In the genomic region with DNA sequence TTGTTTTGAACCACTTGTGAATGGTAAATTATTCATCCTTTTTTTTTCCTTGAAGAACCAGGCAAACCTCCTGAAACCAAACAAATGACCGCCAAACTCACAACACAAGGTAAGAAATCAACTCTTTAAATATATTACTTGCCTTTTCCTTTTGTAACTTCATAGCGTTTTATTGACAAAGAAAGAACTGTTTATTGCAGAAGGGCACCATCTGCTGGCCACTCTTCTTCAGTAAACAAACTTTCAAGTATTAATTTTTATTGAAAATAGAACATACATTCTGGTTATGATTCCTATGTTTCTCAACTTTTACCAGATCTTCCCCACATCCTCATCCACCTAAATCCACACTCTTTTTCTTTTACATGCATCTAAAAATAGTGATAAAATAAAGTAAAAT, we compare ENCODE assay signal across 10 mouse cellular contexts.
DNase-seq lines count a peak whose midpoint lies in the region; ATAC-seq and TF ChIP-seq lines count a peak whose summit lies in the region.
"Had no signal": no experiment of that assay in that cellular context is flagged by ENCODE, and none has a peak within 500 bp of the region (broad histone marks: within the 10 kb centered on the region; RNA-seq: fewer than 3 reads in every experiment).

No protein-coding gene starts in this region.

- no peak for TF ChIP-seq CTCF in liver, adult 2 months (IDR thresholded peaks at IDR 0.05; ENCODE audit: low read depth, low read length)

- H3K9ac ChIP-seq in embryonic facial prominence, embryonic 11.5 days (replicated peaks; ENCODE audit: low read length): no peak overlapping the region
- no peak overlapping the region for H3K9ac ChIP-seq in liver, adult 2 months (ENCODE audit: low read depth, low read length)
- no peak overlapping the region for H3K9ac ChIP-seq in liver, embryonic 11.5 days (ENCODE audit: low read depth, low read length)
- H3K9ac ChIP-seq: limb, embryonic 13.5 days had no signal

- DNase-seq in embryonic facial prominence, embryonic 11.5 days (ENCODE audit: low spot score): peak; percentile 49
- no peak for DNase-seq in embryonic facial prominence, embryonic 10.5 days (ENCODE audit: low spot score)
- peak; percentile 17 for DNase-seq in liver, adult 2 months (ENCODE audit: extremely low read depth, low read depth, low spot score)
- DNase-seq in liver, embryonic 11.5 days (ENCODE audit: low spot score): no peak
- DNase-seq in adrenal gland, postnatal 36 days: peak; percentile 9 to 11
- DNase-seq in left cerebral cortex, postnatal 4 days: peak; percentile 16
- DNase-seq: cerebellum, adult 8-10 months had no signal

- no peaks in the 10 kb centered on the region for H3K27me3 ChIP-seq in embryonic facial prominence, embryonic 11.5 days (ENCODE audit: control insufficient read depth, insufficient read depth, low read length)
- H3K27me3 ChIP-seq in embryonic facial prominence, embryonic 10.5 days (replicated peaks; ENCODE audit: low read depth, poor library complexity, severe bottlenecking): no peaks in the 10 kb centered on the region
- H3K27me3 ChIP-seq in liver, adult 2 months (ENCODE audit: control insufficient read depth, insufficient read depth, low read length): no peaks in the 10 kb centered on the region
- no peaks in the 10 kb centered on the region for H3K27me3 ChIP-seq in liver, embryonic 11.5 days (replicated peaks; ENCODE audit: control insufficient read depth, insufficient read depth, low read length)
- H3K27me3 ChIP-seq: limb, embryonic 13.5 days had no signal

- H3K4me2 ChIP-seq in embryonic facial prominence, embryonic 11.5 days (ENCODE audit: low read depth, low read length): no peak overlapping the region
- H3K4me2 ChIP-seq in liver, embryonic 11.5 days: no peak overlapping the region
- H3K4me2 ChIP-seq: limb, embryonic 13.5 days had no signal

- ATAC-seq in embryonic facial prominence, embryonic 11.5 days (replicated peaks; ENCODE audit: insufficient number of reproducible peaks, low FRiP score, low TSS enrichment, low read depth): no peak
- no peak for ATAC-seq in liver, embryonic 11.5 days (replicated peaks; ENCODE audit: low FRiP score)
- no peak for ATAC-seq in megakaryocyte, adult 5-6 weeks (ENCODE audit: poor library complexity, severe bottlenecking)
- no peak for ATAC-seq in megakaryocyte-erythroid progenitor cell, adult 5-6 weeks (replicated peaks; ENCODE audit: low FRiP score, low TSS enrichment, poor library complexity, severe bottlenecking)

- no peaks in the 10 kb centered on the region for H3K4me1 ChIP-seq in embryonic facial prominence, embryonic 11.5 days (ENCODE audit: control insufficient read depth, insufficient read depth, low read length)
- no peaks in the 10 kb centered on the region for H3K4me1 ChIP-seq in embryonic facial prominence, embryonic 10.5 days
- H3K4me1 ChIP-seq in liver, adult 2 months (ENCODE audit: control insufficient read depth, insufficient read depth, low read length): no peaks in the 10 kb centered on the region
- no peaks in the 10 kb centered on the region for H3K4me1 ChIP-seq in liver, embryonic 11.5 days (replicated peaks; ENCODE audit: control insufficient read depth, insufficient read depth, low read length)
- H3K4me1 ChIP-seq: limb, embryonic 13.5 days had no signal

- H3K27ac ChIP-seq in embryonic facial prominence, embryonic 11.5 days (replicated peaks; ENCODE audit: low read depth, low read length): no peak overlapping the region
- H3K27ac ChIP-seq in embryonic facial prominence, embryonic 10.5 days (replicated peaks): no peak overlapping the region
- H3K27ac ChIP-seq in liver, adult 2 months (replicated peaks; ENCODE audit: insufficient read depth, low read depth, low read length): no peak overlapping the region
- no peak overlapping the region for H3K27ac ChIP-seq in liver, embryonic 11.5 days (ENCODE audit: low read depth, low read length)
- H3K27ac ChIP-seq: limb, embryonic 13.5 days had no signal

- 39% methylated on average over 2 of the region's 2 CpGs for WGBS in embryonic facial prominence, embryonic 11.5 days
- 39% methylated on average over 2 of the region's 2 CpGs for WGBS in embryonic facial prominence, embryonic 10.5 days
- 26% methylated on average over 2 of the region's 2 CpGs for WGBS in liver, adult 2 months
- 31% methylated on average over 2 of the region's 2 CpGs for WGBS in liver, embryonic 11.5 days

- no peaks in the 10 kb centered on the region for H3K9me3 ChIP-seq in embryonic facial prominence, embryonic 11.5 days (replicated peaks; ENCODE audit: control insufficient read depth, low read length)
- H3K9me3 ChIP-seq in embryonic facial prominence, embryonic 10.5 days: no peaks in the 10 kb centered on the region
- no peaks in the 10 kb centered on the region for H3K9me3 ChIP-seq in liver, embryonic 11.5 days (ENCODE audit: control insufficient read depth, low read length)
- H3K9me3 ChIP-seq: limb, embryonic 13.5 days had no signal

- intact Hi-C loops in left cerebral cortex, postnatal 4 days (cut with DNase I): loop anchor here (10.0 kb wide), 1 partner anchor 1840 kb away; no protein-coding TSS in a partner anchor

- H3K4me3 ChIP-seq in embryonic facial prominence, embryonic 11.5 days (ENCODE audit: low read depth, low read length): no peak overlapping the region
- H3K4me3 ChIP-seq in embryonic facial prominence, embryonic 10.5 days: no peak overlapping the region
- no peak overlapping the region for H3K4me3 ChIP-seq in liver, adult 2 months (ENCODE audit: insufficient read depth, low read depth, low read length)
- H3K4me3 ChIP-seq in liver, embryonic 11.5 days (ENCODE audit: low read depth, low read length): no peak overlapping the region
- H3K4me3 ChIP-seq: limb, embryonic 13.5 days had no signal

- H3K36me3 ChIP-seq in embryonic facial prominence, embryonic 11.5 days (replicated peaks; ENCODE audit: control insufficient read depth, insufficient read depth, low read depth, low read length): no peaks in the 10 kb centered on the region
- no peaks in the 10 kb centered on the region for H3K36me3 ChIP-seq in embryonic facial prominence, embryonic 10.5 days (replicated peaks)
- H3K36me3 ChIP-seq in liver, adult 2 months (ENCODE audit: control insufficient read depth, insufficient read depth, low read length): no peaks in the 10 kb centered on the region
- no peaks in the 10 kb centered on the region for H3K36me3 ChIP-seq in liver, embryonic 11.5 days (ENCODE audit: control insufficient read depth, insufficient read depth, low read length)
- H3K36me3 ChIP-seq: limb, embryonic 13.5 days had no signal

- TF ChIP-seq POLR2A in liver, adult 2 months (IDR thresholded peaks at IDR 0.05; ENCODE audit: extremely low read depth, insufficient read depth, low read length): no peak

- no peaks in the 10 kb centered on the region for H3K79me2 ChIP-seq in liver, adult 2 months (ENCODE audit: control insufficient read depth, insufficient read depth, low read length)

Comparison
In these comparisons a context has a peak if more than half of its experiments do, and no peak if none do; other contexts are left out.
1. DNase-seq: peak in embryonic facial prominence, embryonic 11.5 days (single experiment), liver, adult 2 months (single experiment), adrenal gland, postnatal 36 days (2 of 2) and left cerebral cortex, postnatal 4 days (single experiment); none in embryonic facial prominence, embryonic 10.5 days (single experiment) and liver, embryonic 11.5 days (single experiment).